Mouse (Mus musculus): ENCODE measurements at regions not wholly inside any gene's neighbourhood (a gene's known extent, or its start where the extent isn't known, plus 50 kb on each side); places are given as distances from the start of the nearest gene placed in this dataset.

DNA sequence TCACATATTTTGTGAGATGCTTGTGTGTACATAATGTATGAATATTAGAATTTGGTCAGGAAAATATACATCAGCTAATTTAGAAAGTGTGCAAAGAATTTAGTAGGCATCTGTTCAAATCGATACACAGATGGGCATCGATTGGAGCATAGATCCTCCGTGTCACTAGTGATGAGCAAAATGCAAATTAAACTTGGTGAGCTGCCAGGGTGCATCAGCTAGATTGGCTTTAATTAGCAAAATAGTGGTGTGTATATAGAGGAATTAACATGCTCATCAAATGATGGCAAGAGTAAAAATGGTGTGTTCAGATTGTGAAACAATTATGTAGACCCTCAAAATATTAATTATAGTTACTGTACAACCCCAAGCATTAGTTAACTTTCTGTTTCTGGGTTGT, 501.9 kb upstream of the Btbd3 start:
- TF ChIP-seq CTCF (IDR thresholded peaks at IDR 0.05; ENCODE audit: control insufficient read depth, insufficient read depth, insufficient replicate concordance, low read depth, low read length): no peak
- no peak for TF ChIP-seq POLR2A (IDR thresholded peaks at IDR 0.05; ENCODE audit: control insufficient read depth, low read depth, low read length)
- no peaks in the 10 kb centered on the region for H3K36me3 ChIP-seq (ENCODE audit: control insufficient read depth, insufficient read depth, low read length)
- no peaks in the 10 kb centered on the region for H3K4me1 ChIP-seq (ENCODE audit: control insufficient read depth, insufficient read depth, low read length)
- H3K4me3 ChIP-seq (ENCODE audit: control insufficient read depth, low read depth, low read length): no peak overlapping the region
- H3K27ac ChIP-seq (ENCODE audit: control insufficient read depth, insufficient read depth, low read depth, low read length): no peak overlapping the region
- H3K27me3 ChIP-seq (ENCODE audit: control insufficient read depth, insufficient read depth, low read length): no peaks in the 10 kb centered on the region

DNA sequence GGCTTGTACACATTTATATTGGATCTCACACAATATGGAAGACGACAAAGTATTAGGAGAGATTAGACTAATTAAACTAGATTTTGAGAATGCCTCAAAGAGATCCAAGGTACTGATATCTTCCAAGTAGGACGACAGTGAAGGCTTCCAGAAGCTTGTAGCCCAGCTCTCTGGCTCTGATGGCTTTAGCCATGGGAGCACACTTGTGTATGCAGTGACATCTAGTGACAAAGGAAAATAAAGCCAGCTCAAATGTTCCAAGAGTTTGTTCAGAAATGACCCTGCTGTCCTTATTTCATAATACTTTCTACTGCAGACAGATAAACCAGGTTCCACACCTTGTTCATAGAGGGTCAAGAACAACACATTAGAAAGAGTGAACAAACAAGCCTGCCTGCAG, 524.0 kb upstream of the Btbd3 start:
- Histone ChIP-seq H3K4me3 (ENCODE audit: control insufficient read depth, low read depth, low read length) (no peak overlapping the region), H3K36me3 (ENCODE audit: control insufficient read depth, insufficient read depth, low read length) (no peaks in the 10 kb centered on the region), H3K27me3 (ENCODE audit: control insufficient read depth, insufficient read depth, low read length) (no peaks in the 10 kb centered on the region), H3K4me1 (ENCODE audit: control insufficient read depth, insufficient read depth, low read length) (peaks cover 6% of the 10 kb centered on the region), H3K27ac (ENCODE audit: control insufficient read depth, insufficient read depth, low read depth, low read length) (no peak overlapping the region)
- TF ChIP-seq POLR2A (IDR thresholded peaks at IDR 0.05; ENCODE audit: control insufficient read depth, low read depth, low read length) (no peak), CTCF (IDR thresholded peaks at IDR 0.05; ENCODE audit: control insufficient read depth, insufficient read depth, insufficient replicate concordance, low read depth, low read length) (no peak)

DNA sequence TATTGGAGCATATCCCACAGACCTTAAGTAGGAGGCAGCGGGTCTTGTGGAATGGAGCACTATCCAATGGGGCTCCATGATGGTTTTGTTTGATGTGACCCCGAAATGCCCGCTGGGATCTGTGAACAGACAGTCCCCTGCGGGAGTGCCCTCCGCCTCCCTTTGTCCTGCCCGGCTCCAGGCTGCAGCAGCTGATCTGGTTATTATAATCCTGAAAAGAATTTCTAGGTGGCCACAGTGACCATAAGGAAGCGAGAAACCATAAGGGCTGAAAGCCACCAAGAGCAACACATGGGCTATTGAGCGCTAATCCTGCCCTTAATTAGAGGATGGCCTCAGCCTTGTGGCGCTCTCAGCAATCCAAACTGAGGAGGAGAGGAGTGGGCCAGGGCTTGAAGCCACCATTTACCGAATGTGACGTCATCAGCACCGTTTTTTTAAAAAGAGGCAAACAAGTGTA, 525.9 kb upstream of the Btbd3 start:
- Histone ChIP-seq H3K27me3 (ENCODE audit: control insufficient read depth, insufficient read depth, low read length) (no peaks in the 10 kb centered on the region), H3K4me3 (ENCODE audit: control insufficient read depth, low read depth, low read length) (peak overlapping the region; percentile 65), H3K36me3 (ENCODE audit: control insufficient read depth, insufficient read depth, low read length) (no peaks in the 10 kb centered on the region), H3K27ac (ENCODE audit: control insufficient read depth, insufficient read depth, low read depth, low read length) (no peak overlapping the region), H3K4me1 (ENCODE audit: control insufficient read depth, insufficient read depth, low read length) (peaks cover 6% of the 10 kb centered on the region)
- TF ChIP-seq POLR2A (IDR thresholded peaks at IDR 0.05; ENCODE audit: control insufficient read depth, low read depth, low read length): no peak
- TF ChIP-seq CTCF (IDR thresholded peaks at IDR 0.05; ENCODE audit: control insufficient read depth, insufficient read depth, insufficient replicate concordance, low read depth, low read length): no peak

DNA sequence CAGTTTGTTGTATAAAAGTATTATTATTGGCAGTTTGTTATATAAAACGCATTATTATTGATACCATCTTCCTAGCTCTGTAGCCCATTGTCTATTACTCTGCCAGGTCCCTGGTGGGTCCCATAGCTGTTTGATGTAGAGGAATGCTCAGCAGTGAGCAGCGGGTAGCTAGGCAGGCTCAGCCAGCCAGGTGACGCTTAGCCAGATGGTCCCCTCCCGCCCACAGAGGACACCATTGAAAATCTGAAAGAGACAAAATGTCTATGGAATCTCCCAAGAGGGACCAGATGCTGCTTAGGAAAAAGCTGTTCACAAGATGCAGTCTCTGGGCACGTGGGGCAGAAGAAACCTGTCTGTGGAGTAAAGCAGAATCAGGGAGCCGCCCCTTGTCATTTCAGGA, 526.5 kb upstream of the Btbd3 start:
- Histone ChIP-seq H3K36me3 (ENCODE audit: control insufficient read depth, insufficient read depth, low read length) (no peaks in the 10 kb centered on the region), H3K27me3 (ENCODE audit: control insufficient read depth, insufficient read depth, low read length) (no peaks in the 10 kb centered on the region), H3K4me1 (ENCODE audit: control insufficient read depth, insufficient read depth, low read length) (peaks cover 6% of the 10 kb centered on the region), H3K27ac (ENCODE audit: control insufficient read depth, insufficient read depth, low read depth, low read length) (no peak overlapping the region), H3K4me3 (ENCODE audit: control insufficient read depth, low read depth, low read length) (no peak overlapping the region)
- no peak for TF ChIP-seq POLR2A (IDR thresholded peaks at IDR 0.05; ENCODE audit: control insufficient read depth, low read depth, low read length)
- no peak for TF ChIP-seq CTCF (IDR thresholded peaks at IDR 0.05; ENCODE audit: control insufficient read depth, insufficient read depth, insufficient replicate concordance, low read depth, low read length)

DNA sequence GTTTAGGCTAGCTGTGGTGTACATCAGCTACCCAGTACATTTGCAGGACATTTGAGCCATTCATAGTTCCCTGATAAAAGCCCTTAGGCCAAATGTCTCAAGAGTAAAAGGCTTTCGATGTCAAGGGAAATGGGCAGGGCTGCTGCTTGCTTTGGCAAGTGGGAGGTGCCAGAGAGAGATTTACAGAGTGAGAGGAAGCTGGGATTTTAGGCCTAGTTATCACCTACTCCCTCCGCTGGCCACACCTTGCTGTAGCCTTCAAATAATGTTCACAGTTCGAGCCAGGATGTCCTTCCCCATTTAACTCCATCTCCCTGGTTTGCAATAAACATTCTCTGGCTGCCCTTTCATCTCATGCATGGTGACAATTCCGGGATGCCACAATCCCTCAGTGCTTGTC, 527.2 kb upstream of the Btbd3 start:
- Histone ChIP-seq H3K4me1 (ENCODE audit: control insufficient read depth, insufficient read depth, low read length) (peaks cover 6% of the 10 kb centered on the region), H3K27ac (ENCODE audit: control insufficient read depth, insufficient read depth, low read depth, low read length) (no peak overlapping the region), H3K27me3 (ENCODE audit: control insufficient read depth, insufficient read depth, low read length) (no peaks in the 10 kb centered on the region), H3K4me3 (ENCODE audit: control insufficient read depth, low read depth, low read length) (no peak overlapping the region), H3K36me3 (ENCODE audit: control insufficient read depth, insufficient read depth, low read length) (no peaks in the 10 kb centered on the region)
- TF ChIP-seq CTCF (IDR thresholded peaks at IDR 0.05; ENCODE audit: control insufficient read depth, insufficient read depth, insufficient replicate concordance, low read depth, low read length) (no peak), POLR2A (IDR thresholded peaks at IDR 0.05; ENCODE audit: control insufficient read depth, low read depth, low read length) (no peak)

DNA sequence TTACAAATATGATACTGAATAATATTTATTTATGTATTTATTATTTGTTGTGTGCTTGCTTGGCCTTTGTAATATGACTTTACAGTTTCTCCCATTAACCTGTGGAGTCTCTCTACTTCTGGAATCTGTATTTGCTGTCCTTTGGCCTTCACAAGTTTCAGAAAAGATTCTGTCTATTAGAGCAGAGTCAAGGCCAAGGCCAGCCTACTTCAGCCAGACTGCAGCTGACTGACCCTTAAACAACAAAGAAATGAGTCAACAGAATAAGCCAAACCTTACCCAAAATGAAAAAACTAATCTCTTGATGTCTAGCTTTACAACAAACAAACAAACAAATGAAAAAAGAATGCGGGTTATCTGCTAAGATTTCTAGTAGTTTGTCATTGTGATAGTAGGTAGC, 532.7 kb upstream of the Btbd3 start:
- no peaks in the 10 kb centered on the region for H3K36me3 ChIP-seq (ENCODE audit: control insufficient read depth, insufficient read depth, low read length)
- TF ChIP-seq CTCF (IDR thresholded peaks at IDR 0.05; ENCODE audit: control insufficient read depth, insufficient read depth, insufficient replicate concordance, low read depth, low read length) (no peak), POLR2A (IDR thresholded peaks at IDR 0.05; ENCODE audit: control insufficient read depth, low read depth, low read length) (no peak)
- H3K27ac ChIP-seq (ENCODE audit: control insufficient read depth, insufficient read depth, low read depth, low read length): no peak overlapping the region
- no peaks in the 10 kb centered on the region for H3K27me3 ChIP-seq (ENCODE audit: control insufficient read depth, insufficient read depth, low read length)
- no peaks in the 10 kb centered on the region for H3K4me1 ChIP-seq (ENCODE audit: control insufficient read depth, insufficient read depth, low read length)
- no peak overlapping the region for H3K4me3 ChIP-seq (ENCODE audit: control insufficient read depth, low read depth, low read length)

DNA sequence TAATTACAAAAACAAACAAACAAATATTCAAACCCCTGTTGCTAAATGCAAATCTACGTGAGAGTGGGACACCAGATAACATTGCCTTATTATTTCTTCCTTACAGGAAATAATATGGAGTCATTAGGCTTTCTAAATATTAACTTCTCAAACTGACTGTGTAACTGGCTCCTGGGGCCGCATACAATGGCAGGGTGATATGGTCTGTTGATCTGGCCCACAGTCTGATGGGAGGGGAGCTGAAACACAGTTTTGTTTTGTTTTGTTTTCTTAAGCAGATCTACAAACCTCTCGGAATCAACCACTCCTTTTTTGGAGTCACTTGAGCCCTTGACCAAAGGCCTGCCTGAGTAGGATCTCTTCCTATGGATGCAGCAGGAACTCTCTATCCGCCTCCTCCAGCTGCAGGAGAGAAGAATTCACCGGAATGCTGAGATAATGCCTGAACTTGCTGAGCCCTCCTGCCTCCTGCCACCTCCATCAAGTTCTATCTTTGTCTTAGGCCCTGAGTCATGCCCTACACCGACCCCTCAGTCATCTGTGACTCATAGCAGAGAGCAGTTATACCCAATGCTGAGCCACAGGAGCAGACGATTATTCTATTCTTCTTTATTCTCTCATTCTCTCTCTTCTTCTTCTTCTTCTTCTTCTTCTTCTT, 534.5 kb upstream of the Btbd3 start:
- TF ChIP-seq POLR2A (IDR thresholded peaks at IDR 0.05; ENCODE audit: control insufficient read depth, low read depth, low read length) (no peak), CTCF (IDR thresholded peaks at IDR 0.05; ENCODE audit: control insufficient read depth, insufficient read depth, insufficient replicate concordance, low read depth, low read length) (no peak)
- no peaks in the 10 kb centered on the region for H3K27me3 ChIP-seq (ENCODE audit: control insufficient read depth, insufficient read depth, low read length)
- H3K4me3 ChIP-seq (ENCODE audit: control insufficient read depth, low read depth, low read length): no peak overlapping the region
- no peak overlapping the region for H3K27ac ChIP-seq (ENCODE audit: control insufficient read depth, insufficient read depth, low read depth, low read length)
- no peaks in the 10 kb centered on the region for H3K36me3 ChIP-seq (ENCODE audit: control insufficient read depth, insufficient read depth, low read length)
- H3K4me1 ChIP-seq (ENCODE audit: control insufficient read depth, insufficient read depth, low read length): no peaks in the 10 kb centered on the region
